ENCODE assay signal across 28 mouse cellular contexts in genomic region chr2:60816307-60816706, GRCm38 (mm10).
"Had no signal": no experiment of that assay in that cellular context is flagged by ENCODE, and none has a peak within 500 bp of the region (broad histone marks: within the 10 kb centered on the region; RNA-seq: fewer than 3 reads in every experiment).

No protein-coding gene starts in this region.

- H3K4me3 ChIP-seq: embryonic facial prominence, embryonic 10.5 days; embryonic facial prominence, embryonic 12.5 days; embryonic facial prominence, embryonic 13.5 days; embryonic facial prominence, embryonic 15.5 days; erythroblast, embryonic 14.5 days; forebrain, embryonic 10.5 days; forebrain, embryonic 12.5 days; forebrain, embryonic 13.5 days; forebrain, embryonic 15.5 days; heart, adult 2 months; heart, embryonic 10.5 days had no signal

- H3K9me3 ChIP-seq: embryonic facial prominence, embryonic 10.5 days; embryonic facial prominence, embryonic 12.5 days; embryonic facial prominence, embryonic 13.5 days; embryonic facial prominence, embryonic 15.5 days; forebrain, embryonic 10.5 days; forebrain, embryonic 12.5 days; forebrain, embryonic 13.5 days; forebrain, embryonic 15.5 days; heart, embryonic 10.5 days had no signal

- H3K9ac ChIP-seq: embryonic facial prominence, embryonic 12.5 days; embryonic facial prominence, embryonic 13.5 days; embryonic facial prominence, embryonic 15.5 days; forebrain, embryonic 12.5 days; forebrain, embryonic 13.5 days; forebrain, embryonic 15.5 days; forebrain, postnatal 0 days had no signal

- ATAC-seq: forebrain, embryonic 13.5 days; forebrain, embryonic 14.5 days; forebrain, embryonic 15.5 days; forebrain, embryonic 16.5 days had no signal

- H3K27ac ChIP-seq: embryonic facial prominence, embryonic 10.5 days; embryonic facial prominence, embryonic 12.5 days; embryonic facial prominence, embryonic 13.5 days; embryonic facial prominence, embryonic 15.5 days; forebrain, embryonic 10.5 days; forebrain, embryonic 12.5 days; forebrain, embryonic 13.5 days; forebrain, embryonic 15.5 days; heart, adult 2 months; heart, embryonic 10.5 days had no signal

- H3K4me1 ChIP-seq: forebrain, embryonic 12.5 days; forebrain, embryonic 15.5 days had no signal

- H3K4me2 ChIP-seq: embryonic facial prominence, embryonic 12.5 days; embryonic facial prominence, embryonic 13.5 days; embryonic facial prominence, embryonic 15.5 days; forebrain, embryonic 12.5 days; forebrain, embryonic 13.5 days; forebrain, embryonic 15.5 days had no signal

- H3K27me3 ChIP-seq: embryonic facial prominence, embryonic 12.5 days; embryonic facial prominence, embryonic 13.5 days; embryonic facial prominence, embryonic 15.5 days had no signal

- H3K36me3 ChIP-seq: embryonic facial prominence, embryonic 10.5 days; embryonic facial prominence, embryonic 12.5 days; embryonic facial prominence, embryonic 13.5 days; embryonic facial prominence, embryonic 15.5 days; forebrain, embryonic 10.5 days; forebrain, embryonic 12.5 days; forebrain, embryonic 15.5 days; heart, embryonic 10.5 days had no signal

- DNase-seq: cerebellum, adult 2 months; cerebellum, adult 8-10 months; cerebellum, adult 9-10 months; cerebellum, adult 9-11 months; cerebellum, postnatal 10 days; cerebellum, postnatal 14 days; cerebellum, postnatal 25 days; cerebellum, postnatal 36 days; embryo, embryonic 11 days; forebrain, postnatal 0 days; gastrocnemius, postnatal 10 days; gastrocnemius, postnatal 14 days; gastrocnemius, postnatal 25 days; gastrocnemius, postnatal 36 days; heart, adult 18-20 months; heart, adult 2 months had no signal
